ENCODE assay signal across 17 mouse cellular contexts in the genomic region with DNA sequence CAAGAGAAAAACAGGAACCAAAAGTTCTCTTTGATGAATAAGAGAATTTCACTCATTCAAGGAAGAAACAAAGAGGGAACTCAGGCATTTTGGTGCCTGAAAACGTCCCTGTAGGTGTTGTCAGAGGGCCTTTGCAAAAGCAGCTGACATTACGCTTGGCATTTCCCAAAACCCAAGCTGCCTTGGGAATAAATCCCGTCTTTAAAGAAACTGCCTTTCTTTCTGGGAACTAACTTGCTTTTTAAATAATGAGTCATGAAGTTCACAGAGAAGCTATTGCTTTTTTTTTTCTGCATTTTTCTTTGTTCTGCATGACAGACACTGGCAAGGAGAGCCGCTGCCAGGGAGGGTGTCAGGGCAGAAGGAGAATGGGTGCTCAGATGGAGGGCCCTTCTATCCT.
DNase-seq lines count a peak whose midpoint lies in the region; ATAC-seq and TF ChIP-seq lines count a peak whose summit lies in the region.
"Had no signal": no experiment of that assay in that cellular context is flagged by ENCODE, and none has a peak within 500 bp of the region (broad histone marks: within the 10 kb centered on the region; RNA-seq: fewer than 3 reads in every experiment).

No protein-coding gene starts in this region.

- peaks cover 47% of the 10 kb centered on the region for H3K36me3 ChIP-seq in hindbrain, embryonic 13.5 days
- H3K36me3 ChIP-seq in hindbrain, embryonic 11.5 days (ENCODE audit: control insufficient read depth, insufficient read depth, low read length): no peaks in the 10 kb centered on the region
- peaks cover 0 to 29% of the 10 kb centered on the region in 2 experiments for H3K36me3 ChIP-seq in CH12.LX (replicated peaks in 1 of 2; ENCODE audit: control insufficient read depth in 1 of 2, insufficient read depth in 1 of 2, low read length in 1 of 2)

- in situ Hi-C loops in CH12.LX (cut with MboI; ENCODE audit: low pct_ligation_motif_present, low pct_unique_long_range_greater_than_20kb, low sequenced_read_pairs): no loop called here

- dilution Hi-C loops in CH12.LX (cut with MboI; ENCODE audit: extremely low pct_ligation_motif_present, extremely low pct_unique_long_range_greater_than_20kb, low sequenced_read_pairs): no loop called here

- no peak for TF ChIP-seq POLR2A in CH12.LX (IDR thresholded peaks at IDR 0.05; ENCODE audit: low read depth, low read length)

- 36% methylated on average over 4 of the region's 4 CpGs for WGBS in hindbrain, embryonic 13.5 days
- 66% methylated on average over 4 of the region's 4 CpGs for WGBS in hindbrain, embryonic 11.5 days

- H3K4me3 ChIP-seq in gastrocnemius, adult 2 months: no peak overlapping the region
- no peak overlapping the region for H3K4me3 ChIP-seq in hindbrain, embryonic 13.5 days
- H3K4me3 ChIP-seq in hindbrain, embryonic 11.5 days (ENCODE audit: low read depth, low read length): no peak overlapping the region
- H3K4me3 ChIP-seq in CH12.LX (replicated peaks in 1 of 3; ENCODE audit: low read depth in 2 of 3, low read length in 2 of 3, poor library complexity in 1 of 3): no peak overlapping the region
- no peak overlapping the region for H3K4me3 ChIP-seq in brown adipose tissue, adult 24 weeks (ENCODE audit: insufficient read depth, low read depth, low read length)
- H3K4me3 ChIP-seq: liver, embryonic 13.5 days had no signal

- no peaks in the 10 kb centered on the region for H3K9me3 ChIP-seq in hindbrain, embryonic 13.5 days
- H3K9me3 ChIP-seq in hindbrain, embryonic 11.5 days (ENCODE audit: control insufficient read depth, low read length): no peaks in the 10 kb centered on the region
- no peaks in the 10 kb centered on the region for H3K9me3 ChIP-seq in CH12.LX (replicated peaks; ENCODE audit: low read length)
- H3K9me3 ChIP-seq: liver, embryonic 13.5 days had no signal

- TF ChIP-seq EP300 in CH12.LX (IDR thresholded peaks at IDR 0.05; ENCODE audit: low read length): peak; percentile 14; the same call in 1 of the 2 replicates

- H3K4me1 ChIP-seq in hindbrain, embryonic 13.5 days (replicated peaks): peaks cover 13% of the 10 kb centered on the region
- H3K4me1 ChIP-seq in hindbrain, embryonic 11.5 days (replicated peaks; ENCODE audit: control insufficient read depth, insufficient read depth, low read length): no peaks in the 10 kb centered on the region
- H3K4me1 ChIP-seq in CH12.LX (ENCODE audit: control insufficient read depth in 1 of 2, insufficient read depth in 2 of 2): peaks cover 6 to 49% of the 10 kb centered on the region in 2 experiments
- H3K4me1 ChIP-seq in brown adipose tissue, adult 24 weeks (ENCODE audit: control insufficient read depth, insufficient read depth, insufficient read length, low read length): peaks cover 56% of the 10 kb centered on the region

- H3K27me3 ChIP-seq in hindbrain, embryonic 13.5 days: no peaks in the 10 kb centered on the region
- no peaks in the 10 kb centered on the region for H3K27me3 ChIP-seq in hindbrain, embryonic 11.5 days (ENCODE audit: control insufficient read depth, insufficient read depth, low read length)
- no peaks in the 10 kb centered on the region for H3K27me3 ChIP-seq in CH12.LX (replicated peaks)
- H3K27me3 ChIP-seq: liver, embryonic 13.5 days had no signal

- H3K79me2 ChIP-seq in CH12.LX (replicated peaks; ENCODE audit: control insufficient read depth, extremely low read depth, insufficient read depth, poor library complexity, severe bottlenecking): no peaks in the 10 kb centered on the region

- no peak for TF ChIP-seq CTCF in gastrocnemius, adult 2 months (IDR thresholded peaks at IDR 0.05)
- no peak for TF ChIP-seq CTCF in CH12.LX (conservative IDR thresholded peaks at IDR 0.05 in 1 of 2, IDR thresholded peaks at IDR 0.05 in 1 of 2; ENCODE audit: low read depth in 2 of 2, low read length in 2 of 2)

- no peak for ATAC-seq in hindbrain, embryonic 13.5 days (ENCODE audit: low FRiP score)
- no peak for ATAC-seq in hindbrain, embryonic 11.5 days (ENCODE audit: low FRiP score)
- no peak for ATAC-seq in frontal cortex, adult (ENCODE audit: low TSS enrichment)
- no peak for ATAC-seq in megakaryocyte progenitor cell, adult 5-6 weeks (replicated peaks; ENCODE audit: poor library complexity)

- H3K9ac ChIP-seq in hindbrain, embryonic 13.5 days: no peak overlapping the region
- no peak overlapping the region for H3K9ac ChIP-seq in hindbrain, embryonic 11.5 days (ENCODE audit: low read depth, low read length)
- H3K9ac ChIP-seq in CH12.LX (ENCODE audit: insufficient read depth, low read depth): peak overlapping the region; percentile 14; the same call in 1 of the 2 replicates
- H3K9ac ChIP-seq: liver, embryonic 13.5 days had no signal

- intact Hi-C loops in gastrocnemius, adult 2 months (cut with DNase I): no loop called here

- H3K27ac ChIP-seq in gastrocnemius, adult 2 months: peak overlapping the region; percentile 91
- H3K27ac ChIP-seq in hindbrain, embryonic 13.5 days: 0 out of 2 replicates have a peak overlapping the region, but pooled peaks have one; percentile 13
- H3K27ac ChIP-seq in hindbrain, embryonic 11.5 days (ENCODE audit: low read depth, low read length): no peak overlapping the region
- no peak overlapping the region for H3K27ac ChIP-seq in CH12.LX (ENCODE audit: insufficient read depth, low read depth)
- peak overlapping the region; percentile 91 for H3K27ac ChIP-seq in brown adipose tissue, adult 24 weeks (replicated peaks; ENCODE audit: low read depth, low read length)

- no peak for TF ChIP-seq RAD21 in CH12.LX (IDR thresholded peaks at IDR 0.05; ENCODE audit: low read depth, low read length)

- H3K4me2 ChIP-seq in hindbrain, embryonic 13.5 days: no peak overlapping the region
- no peak overlapping the region for H3K4me2 ChIP-seq in hindbrain, embryonic 11.5 days (replicated peaks; ENCODE audit: low read depth, low read length)
- no peak overlapping the region for H3K4me2 ChIP-seq in CH12.LX (ENCODE audit: insufficient read depth, low read depth, poor library complexity, severe bottlenecking)
- H3K4me2 ChIP-seq: liver, embryonic 13.5 days had no signal

- DNase-seq in gastrocnemius, adult 2 months: no peak
- no peak for DNase-seq in gastrocnemius, postnatal 4 days (ENCODE audit: low spot score in 2 of 2)
- no peak for DNase-seq in hindbrain, embryonic 11.5 days (ENCODE audit: low spot score)
- DNase-seq in CH12.LX (ENCODE audit: extremely low read depth): no peak
- DNase-seq: adrenal gland, postnatal 10 days; B cell, adult 2 months; cerebellum, postnatal 14 days; gastrocnemius, postnatal 25 days; kidney, adult 8-10 months; kidney, postnatal 4 days; layer of hippocampus, postnatal 36 days; liver, embryonic 13.5 days; thymus, adult 2 months had no signal

TF ChIP-seq in CH12.LX, 34 proteins besides CTCF, POLR2A, EP300 and RAD21:
- no peak for TF ChIP-seq ZNF384 (IDR thresholded peaks at IDR 0.05; ENCODE audit: low read depth, low read length)
- no peak for TF ChIP-seq MXI1 (IDR thresholded peaks at IDR 0.05; ENCODE audit: low read depth, low read length)
- no peak for TF ChIP-seq POLR2AphosphoS2 (IDR thresholded peaks at IDR 0.05; ENCODE audit: low read depth, low read length)
- no peak for TF ChIP-seq TCF12 (IDR thresholded peaks at IDR 0.05; ENCODE audit: low read depth, low read length)
- TF ChIP-seq IRF4 (IDR thresholded peaks at IDR 0.05; ENCODE audit: low read depth, low read length): no peak
- no peak for TF ChIP-seq TBP (conservative IDR thresholded peaks at IDR 0.05; ENCODE audit: low read depth, low read length)
TF ChIP-seq in CH12.LX: peak in this region for 0.

Comparison
In these comparisons a context has a peak if more than half of its experiments do, and no peak if none do; other contexts are left out.
1. H3K27ac ChIP-seq: peak in gastrocnemius, adult 2 months (single experiment), hindbrain, embryonic 13.5 days (single experiment) and brown adipose tissue, adult 24 weeks (single experiment); none in hindbrain, embryonic 11.5 days (single experiment) and CH12.LX (single experiment).